Mouse (Mus musculus) thymus, adult 2 months (tissue): ENCODE results near the gene Arpc4.

Experiments
- CTCF ChIP-seq: fragments of 200-500 bp; IDR thresholded peaks from 2 replicates; pipeline ENCODE4 v1.5.1; 2012; ENCODE audit warnings: mild to moderate bottlenecking, control low read depth, low read length, moderate library complexity, borderline replicate concordance; ENCODE audit not compliant: control insufficient read depth, poor library complexity, insufficient read depth; ENCODE audit errors: extremely low read depth
- POLR2A ChIP-seq: fragments of 200-500 bp; IDR thresholded peaks from 2 replicates; pipeline ENCODE4 v1.6.1; 2012; ENCODE audit warnings: mild to moderate bottlenecking, low read length, control low read depth, moderate library complexity; ENCODE audit not compliant: control insufficient read depth, poor library complexity, insufficient read depth; ENCODE audit errors: extremely low read depth

DNA sequence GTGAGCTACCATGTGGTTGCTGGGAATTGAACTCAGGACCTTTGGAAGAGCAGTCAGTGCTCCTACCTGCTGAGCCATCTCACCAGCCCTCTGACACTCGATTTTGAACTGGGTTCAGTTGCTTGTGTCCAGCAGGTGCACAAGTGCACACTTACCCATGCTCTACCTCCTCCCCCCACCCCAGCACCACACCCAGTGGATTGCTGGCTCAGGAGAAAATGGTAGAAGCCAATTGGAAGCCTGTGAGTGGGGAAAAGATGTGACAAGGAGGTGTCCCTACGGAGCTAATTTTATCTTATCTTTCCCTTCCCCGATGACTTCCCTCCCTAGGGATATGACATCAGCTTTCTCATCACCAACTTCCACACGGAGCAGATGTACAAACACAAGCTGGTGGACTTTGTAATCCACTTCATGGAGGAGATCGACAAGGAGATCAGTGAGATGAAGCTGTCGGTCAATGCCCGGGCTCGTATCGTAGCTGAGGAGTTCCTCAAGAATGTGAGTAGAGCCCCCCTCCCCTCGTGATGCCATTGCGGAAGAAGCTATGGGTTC, 7.3 kb downstream of the Arpc4 start:
- TF ChIP-seq POLR2A (no peak), CTCF (no peak)
